Mouse (Mus musculus): ENCODE results near the gene Pmp22. TPM values are rescaled to one million over a fixed set of nuclear protein-coding genes. Genes with fewer than 3 reads are reported as not detected.

The Pmp22 gene
- total RNA-seq, 2 experiments from 2014 or later, result 119 to 122 TPM

DNA sequence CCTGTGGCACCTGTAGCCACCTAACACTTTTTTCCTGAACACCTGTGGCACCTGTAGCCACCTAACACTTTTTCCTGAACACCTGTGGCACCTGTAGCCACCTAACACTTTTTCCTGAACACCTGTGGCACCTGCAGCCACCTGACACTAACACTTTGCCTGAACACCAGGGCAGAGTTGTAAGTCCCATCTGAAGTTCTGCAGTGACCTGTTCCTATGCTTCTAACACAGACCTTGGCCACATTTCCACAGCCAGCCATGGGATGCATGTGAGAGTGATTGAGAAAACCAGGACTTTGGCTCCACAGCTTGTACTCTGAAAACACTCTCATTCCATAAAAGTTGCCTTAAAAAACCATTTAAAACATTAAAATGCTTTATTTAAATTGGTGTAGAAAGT, 32.1 kb downstream of the Pmp22 start:
- DNase-seq, result no peak

DNA sequence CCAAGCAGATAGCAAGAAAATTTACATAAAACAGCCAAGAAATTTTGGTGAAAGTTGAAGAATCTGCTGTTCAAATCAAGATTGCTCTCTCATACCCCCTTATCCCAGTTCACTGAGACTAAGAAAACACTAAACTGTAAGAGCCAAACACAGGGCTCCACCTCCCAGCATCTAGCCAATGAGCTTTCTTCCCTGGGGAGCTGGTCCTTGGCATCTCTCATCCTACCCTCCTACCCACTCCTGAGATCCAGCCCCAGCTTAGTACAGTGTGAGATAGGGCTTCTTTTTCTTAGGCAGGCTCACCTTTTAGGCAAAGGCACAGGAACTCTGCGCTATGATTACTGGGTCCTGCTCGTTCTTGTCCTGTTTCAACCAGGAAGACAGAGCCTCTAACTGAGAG, 34.0 kb downstream of the Pmp22 start:
- DNase-seq, result peak; percentile 76

DNA sequence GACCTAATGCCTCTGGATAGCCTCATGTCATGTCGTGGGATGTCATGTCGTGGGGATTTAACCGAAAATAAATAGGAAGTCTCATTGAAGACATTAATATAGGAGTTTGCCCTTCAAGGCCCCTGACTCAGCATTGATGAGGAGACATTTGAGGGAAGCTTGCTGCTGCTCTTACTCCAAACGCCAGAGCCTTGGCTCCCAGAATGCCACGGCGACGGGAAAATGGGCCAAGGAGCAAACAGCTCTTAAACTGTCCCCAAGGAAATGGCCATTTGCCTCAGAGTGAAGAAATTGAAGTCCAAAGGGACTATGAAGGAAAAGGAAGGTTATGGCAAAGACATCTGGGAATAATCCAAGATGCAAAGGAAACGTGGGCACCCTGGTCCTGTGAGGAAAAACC, 34.8 kb downstream of the Pmp22 start:
- peak; percentile 63 for DNase-seq

DNA sequence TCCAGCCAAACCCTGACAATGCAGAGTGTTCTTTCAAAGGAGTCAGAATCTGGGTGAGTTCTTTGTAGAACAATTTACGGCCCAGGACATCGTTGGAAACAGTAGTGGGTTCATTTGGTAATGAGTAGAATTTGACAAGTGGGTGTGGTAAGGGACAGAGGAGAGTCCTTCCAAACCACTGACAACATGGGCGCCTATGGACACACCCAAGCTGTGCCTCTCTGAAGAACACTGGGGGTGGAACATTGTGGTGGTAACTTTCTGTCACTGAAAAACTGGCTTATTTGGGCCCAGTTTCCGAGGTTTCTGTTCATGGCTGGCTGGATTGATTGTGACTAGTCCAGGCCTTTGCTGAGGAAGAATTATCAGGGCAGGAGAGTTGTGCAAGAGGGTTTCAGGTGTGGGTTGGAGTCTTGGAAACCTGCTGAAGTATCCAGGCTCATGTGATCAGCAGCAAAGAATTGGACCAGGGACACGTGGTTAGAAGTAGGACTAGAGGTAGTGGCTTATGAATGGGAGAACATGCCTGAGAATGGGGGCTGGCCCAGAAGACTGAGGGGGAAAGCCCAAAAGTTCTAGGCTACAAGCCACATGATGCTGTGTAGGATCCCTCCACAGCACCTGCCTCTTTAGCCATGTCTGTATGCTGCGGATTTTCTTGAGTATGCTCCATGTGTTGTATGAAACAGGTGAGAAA, 35.4 kb downstream of the Pmp22 start:
- no peak for DNase-seq

DNA sequence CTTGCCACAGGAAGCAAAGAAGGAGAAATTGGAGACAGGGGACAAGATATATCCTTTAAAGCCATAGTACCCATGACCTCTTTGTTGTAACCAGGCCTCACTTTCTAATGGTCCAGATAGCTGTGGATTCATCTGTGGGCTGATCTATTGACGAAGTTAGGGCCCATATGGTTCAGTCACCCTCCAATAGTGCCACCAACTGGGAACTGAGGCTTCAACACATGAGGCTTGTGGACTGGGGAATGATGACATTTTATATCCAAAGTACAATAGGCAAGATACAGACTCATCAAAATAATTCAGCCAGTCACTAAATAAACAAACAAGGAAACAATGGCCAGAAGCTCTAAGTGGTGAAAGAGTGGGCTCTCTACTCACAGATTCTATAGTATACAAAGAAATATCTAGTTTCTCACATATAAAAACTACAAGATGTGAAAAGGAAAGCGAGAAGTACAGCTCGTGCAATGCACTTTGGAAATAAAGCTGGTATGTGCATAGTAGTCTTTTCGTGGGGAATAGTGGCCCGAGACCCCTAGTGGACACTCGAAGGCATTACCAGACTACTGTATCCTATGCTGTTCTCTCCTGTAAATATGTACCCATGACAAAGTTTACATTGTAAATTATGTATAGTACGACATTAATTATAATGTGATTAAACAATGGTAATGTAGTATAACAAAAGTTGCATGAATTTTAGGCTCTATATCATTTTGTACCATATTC, 36.1 kb downstream of the Pmp22 start:
- DNase-seq, result no peak

DNA sequence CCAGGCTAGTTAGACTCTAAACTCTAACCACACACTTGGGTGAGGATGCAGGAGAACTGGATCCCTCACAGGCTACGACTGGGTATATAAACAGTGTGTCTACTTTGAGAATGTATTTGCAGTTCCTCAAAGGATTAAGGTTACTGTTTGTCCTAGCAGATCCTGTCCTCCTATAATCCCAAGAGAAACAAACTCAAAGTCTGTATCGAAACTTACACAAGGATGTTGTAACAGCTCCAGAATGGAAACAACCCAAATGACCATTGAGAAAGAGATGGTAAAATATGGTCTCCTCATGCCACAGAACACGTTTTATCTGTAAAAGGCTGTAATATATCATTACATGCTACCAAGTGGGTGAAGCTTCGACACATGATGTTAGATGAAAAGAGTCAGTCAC, 39.0 kb downstream of the Pmp22 start:
- DNase-seq, result no peak

DNA sequence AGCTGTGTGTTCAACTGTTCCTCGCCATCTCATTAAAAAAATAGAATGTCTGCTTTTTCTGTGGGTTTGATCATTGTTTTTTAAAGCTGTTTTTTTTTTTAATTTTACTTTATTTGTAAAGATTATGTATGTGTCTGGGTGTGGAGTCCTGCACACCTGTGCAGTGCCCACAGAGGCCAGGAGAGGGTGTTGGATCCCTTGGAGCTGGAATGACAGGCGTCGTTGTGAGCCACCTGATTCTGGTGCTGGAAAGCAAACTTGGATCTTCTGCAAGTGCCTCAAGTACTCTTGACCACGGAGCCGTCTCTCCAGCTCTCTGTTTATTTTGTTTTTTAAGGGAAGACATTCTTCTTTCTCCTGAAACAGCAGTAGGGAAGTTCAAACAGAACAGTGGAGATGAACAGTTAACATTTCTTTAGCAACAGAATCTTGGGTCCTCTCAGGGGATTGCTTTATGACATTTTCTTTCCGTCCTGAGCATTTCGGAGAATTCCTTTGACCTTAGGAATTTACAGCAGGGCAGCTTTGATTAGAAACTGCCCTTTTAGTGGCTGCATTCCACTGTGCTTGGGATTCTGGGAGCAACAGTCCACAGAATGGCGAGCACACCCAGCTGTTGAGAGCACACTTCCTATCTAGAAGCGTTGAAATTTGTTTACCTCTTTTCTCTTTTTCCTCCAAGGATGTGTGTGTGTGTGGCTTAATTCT, 39.9 kb downstream of the Pmp22 start:
- DNase-seq, result no peak

DNA sequence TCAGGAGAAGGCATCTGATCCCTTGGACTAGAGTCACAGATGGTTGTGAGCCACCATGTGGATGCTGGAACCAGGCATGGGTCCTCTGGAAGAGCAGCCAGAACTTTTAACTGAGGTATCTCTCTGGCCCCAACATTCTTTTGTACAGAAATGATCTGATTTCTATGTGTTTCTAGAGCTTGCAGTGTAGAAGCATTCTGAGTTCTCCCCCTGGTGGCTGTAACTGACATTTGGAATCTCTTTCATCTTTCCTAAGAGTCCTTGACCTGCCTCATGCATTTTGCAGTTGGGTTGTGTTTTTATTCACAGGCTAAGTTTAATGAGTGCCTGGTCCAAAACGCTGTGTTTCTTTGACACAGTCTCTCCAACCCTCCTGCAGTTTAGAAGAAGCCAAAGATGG, 43.2 kb downstream of the Pmp22 start:
- peak; percentile 58 for DNase-seq

DNA sequence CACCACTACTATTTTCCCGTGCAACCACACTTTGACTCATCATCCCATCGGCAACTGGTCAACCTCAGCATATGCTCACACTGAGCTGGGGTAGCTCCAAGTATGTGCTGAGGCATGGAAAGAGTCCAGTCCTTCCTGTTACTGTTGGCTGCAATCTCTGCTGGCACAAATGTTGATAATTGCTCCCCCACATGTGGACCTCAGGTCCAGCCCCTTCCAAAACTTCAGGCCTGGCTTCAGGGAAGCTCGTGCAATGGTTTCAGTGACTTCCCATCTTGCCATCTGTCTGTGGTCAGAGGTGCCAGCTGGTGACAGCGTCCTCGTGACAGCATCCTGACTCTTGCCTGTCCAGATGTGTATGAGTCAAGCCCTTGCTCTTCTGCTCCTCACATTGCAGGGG, 44.8 kb downstream of the Pmp22 start:
- DNase-seq, result peak; percentile 51

DNA sequence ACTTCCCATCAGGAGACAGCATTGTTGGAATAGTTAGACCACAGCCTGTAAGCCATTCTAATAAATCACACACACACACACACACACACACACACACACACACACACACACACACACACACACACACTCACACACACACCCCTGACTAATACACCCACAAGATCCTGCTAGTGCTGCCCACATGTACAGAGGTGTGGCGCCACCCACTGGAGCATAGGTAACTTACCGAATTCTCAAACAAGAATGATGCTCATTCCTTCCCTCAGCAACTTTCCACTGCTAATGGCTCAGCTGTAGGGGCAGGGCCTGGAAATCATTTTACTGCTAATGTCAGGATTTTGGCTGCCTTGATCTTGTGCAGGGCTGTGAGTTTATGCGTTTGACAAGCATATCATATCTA, 46.5 kb downstream of the Pmp22 start:
- DNase-seq, result no peak

DNA sequence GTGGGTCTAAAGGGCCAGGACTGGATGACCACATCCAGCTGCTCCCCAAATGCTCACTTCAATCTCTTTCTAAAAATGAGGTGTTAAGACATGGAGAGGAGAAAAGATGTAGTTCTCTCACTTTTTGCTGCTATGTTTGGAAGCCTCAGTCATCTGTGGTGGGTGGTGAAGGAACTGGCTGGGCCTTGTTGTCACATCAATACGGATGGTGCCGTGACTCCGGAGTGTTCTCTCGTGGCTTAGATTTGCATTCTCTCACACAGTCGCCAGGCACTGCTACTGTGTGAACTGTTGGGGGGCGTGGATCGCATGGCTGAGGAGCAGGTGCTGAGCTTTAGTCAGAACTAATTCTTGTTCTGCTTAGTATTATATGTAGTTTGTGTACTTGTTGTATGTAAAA, 47.6 kb downstream of the Pmp22 start:
- no peak for DNase-seq

DNA sequence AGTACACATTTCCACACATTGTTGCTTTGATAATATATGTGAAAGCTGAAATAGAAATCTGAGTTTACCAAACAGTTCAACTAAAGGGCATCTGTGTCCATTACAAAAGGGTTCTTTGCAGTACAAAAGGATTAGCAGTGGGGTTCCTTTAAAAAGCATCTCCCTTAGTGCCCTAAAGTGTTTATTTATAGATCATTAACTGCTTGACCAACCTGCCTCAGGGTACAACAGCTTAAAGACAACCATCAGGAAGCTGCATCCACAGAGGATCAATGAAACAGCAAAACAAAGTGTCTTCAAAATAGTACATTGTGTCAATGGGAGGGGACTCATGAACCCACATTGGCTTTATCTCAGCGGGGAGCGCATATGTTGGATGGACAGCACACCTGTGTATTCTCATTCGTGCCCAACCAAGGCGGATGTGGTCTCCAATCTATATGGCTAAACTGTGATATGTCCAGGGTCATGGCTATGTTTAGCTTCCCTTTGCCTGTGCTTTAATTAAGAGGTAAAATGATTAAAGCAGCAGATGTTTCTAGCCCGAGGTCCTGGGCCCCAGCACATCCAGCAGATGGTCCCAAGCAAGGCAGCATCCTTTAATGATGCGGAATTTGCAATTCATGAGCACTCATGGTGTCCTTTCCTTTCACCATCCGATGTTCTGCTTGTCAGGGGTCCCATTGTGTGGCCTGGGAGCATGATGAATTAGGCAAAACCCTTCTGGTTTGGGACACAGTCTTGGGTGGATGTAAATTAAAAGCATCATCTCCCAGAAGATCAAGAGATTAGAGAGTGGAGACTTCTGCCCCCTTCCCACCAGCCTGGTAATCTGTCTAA, 51.7 kb downstream of the Pmp22 start:
- DNase-seq, result no peak

DNA sequence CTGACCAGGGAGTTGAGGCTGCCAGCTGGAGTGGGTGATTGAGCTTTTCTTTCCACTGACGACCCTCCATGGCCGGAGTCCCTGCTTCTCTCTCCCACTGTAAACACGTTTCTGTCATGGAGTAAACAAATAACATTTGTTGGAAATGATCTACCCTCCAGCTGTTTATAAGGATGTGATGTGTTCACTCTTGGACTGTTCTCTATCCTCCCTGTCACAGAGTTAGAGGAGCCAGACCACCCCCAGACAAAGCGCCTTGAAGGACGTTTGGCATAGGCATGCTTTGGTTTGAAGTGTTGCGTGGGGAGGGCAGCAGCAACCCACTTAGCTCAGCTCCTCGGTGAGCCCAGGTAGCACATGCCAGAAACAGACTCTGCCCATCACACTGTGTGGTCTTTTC, 60.0 kb downstream of the Pmp22 start:
- DNase-seq, result no peak

DNA sequence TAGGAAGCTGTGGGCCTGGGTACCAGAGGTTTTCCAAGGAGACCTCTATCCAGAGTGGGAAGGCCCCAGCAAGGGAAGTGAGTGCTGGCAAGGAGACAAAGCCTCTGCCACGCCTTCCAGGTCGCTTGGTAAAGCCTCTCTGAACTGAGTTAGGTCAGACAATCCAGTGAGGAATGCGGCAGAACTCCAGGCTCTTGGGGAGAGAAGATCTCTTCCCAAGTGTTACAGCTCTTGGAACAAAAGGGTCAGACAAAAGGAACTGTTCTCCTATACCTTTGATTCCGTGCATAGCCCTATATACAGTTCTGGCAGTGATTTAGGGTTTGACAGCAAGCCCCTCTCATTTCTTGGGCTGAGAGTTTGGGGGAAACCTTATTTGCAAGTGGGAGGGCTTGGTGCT, 69.3 kb downstream of the Pmp22 start:
- DNase-seq, result no peak

DNA sequence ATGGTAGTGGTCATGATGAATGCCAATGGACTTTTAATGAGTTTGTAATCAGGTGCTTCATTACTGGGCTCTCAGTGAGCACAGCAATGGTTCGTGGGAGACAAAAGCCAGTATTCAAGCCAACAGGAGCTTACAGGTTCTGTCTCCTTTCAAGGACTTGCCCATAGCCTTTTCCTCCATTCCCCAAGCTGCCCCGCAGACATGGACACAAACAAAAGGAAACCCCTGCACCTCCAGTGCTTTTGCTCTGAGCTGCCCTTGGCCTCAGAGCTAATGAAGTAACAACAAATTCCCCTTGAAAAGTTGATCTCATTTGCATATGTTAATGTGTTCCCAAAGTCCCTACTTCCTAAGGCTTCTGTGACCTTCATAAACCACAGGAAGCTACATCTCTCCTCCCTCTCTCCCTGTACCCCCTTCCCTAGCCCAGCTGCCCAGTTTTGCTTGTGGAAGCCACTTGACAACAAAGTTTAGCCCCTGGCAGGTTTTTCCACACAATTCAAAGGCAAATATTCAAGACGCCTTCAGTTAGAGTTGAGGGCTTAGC, 73.3 kb downstream of the Pmp22 start:
- no peak for DNase-seq

Other genes with a start within 250 kb of the Pmp22 start
- 10 to 100 TPM; 34.5 to 35.9 TPM for gene Tvp23b, start 249.5 kb upstream of the Pmp22 start, total RNA-seq (2021)
- gene Cdrt4, start 177.8 kb upstream of the Pmp22 start, total RNA-seq (2021), result not detected
- gene Tekt3, start 67.3 kb upstream of the Pmp22 start, total RNA-seq (2021), result not detected